In the genomic region with DNA sequence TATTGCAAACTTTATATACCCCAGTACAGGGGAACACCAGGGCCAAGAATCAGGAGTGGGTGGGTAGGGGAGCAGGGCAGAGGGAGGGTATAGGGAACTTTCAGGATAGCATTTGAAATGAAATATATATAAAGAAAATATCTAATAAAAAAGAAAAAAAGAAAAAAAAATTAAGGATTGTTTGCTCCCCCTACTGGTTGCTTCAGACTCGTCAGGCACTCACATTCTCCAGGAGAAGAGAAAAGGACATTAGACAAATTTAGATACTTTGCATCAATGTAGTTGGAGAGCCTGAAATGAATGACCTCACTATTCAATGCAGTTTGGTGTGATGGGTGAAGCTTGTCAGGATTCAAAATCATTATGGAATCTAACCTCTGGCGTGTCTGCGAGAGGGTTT, we compare ENCODE assay signal across 22 mouse cellular contexts.
A peak's percentile ranks its signal among the peaks of the same experiment; 100 is the strongest.
DNase-seq lines count a peak whose midpoint lies in the region; ATAC-seq and TF ChIP-seq lines count a peak whose summit lies in the region.
"Had no signal": no experiment of that assay in that cellular context is flagged by ENCODE, and none has a peak within 500 bp of the region (broad histone marks: within the 10 kb centered on the region; RNA-seq: fewer than 3 reads in every experiment).

No protein-coding gene starts in this region.

- H3K79me2 ChIP-seq in heart, adult 2 months (replicated peaks; ENCODE audit: control insufficient read depth, insufficient read depth, low read length): no peaks in the 10 kb centered on the region

- H3K4me3 ChIP-seq in heart, adult 2 months: no peak overlapping the region
- no peak overlapping the region for H3K4me3 ChIP-seq in layer of hippocampus, adult 2 months
- H3K4me3 ChIP-seq in midbrain, postnatal 0 days (ENCODE audit: low read depth, low read length): no peak overlapping the region
- no peak overlapping the region for H3K4me3 ChIP-seq in midbrain, embryonic 11.5 days (ENCODE audit: low read depth, low read length)
- H3K4me3 ChIP-seq: embryonic facial prominence, embryonic 15.5 days; erythroblast, embryonic 14.5 days; forebrain, embryonic 10.5 days; forebrain, embryonic 15.5 days; heart, embryonic 10.5 days; hindbrain, embryonic 13.5 days had no signal

- no peak overlapping the region for H3K27ac ChIP-seq in heart, adult 2 months
- H3K27ac ChIP-seq in layer of hippocampus, adult 2 months: no peak overlapping the region
- no peak overlapping the region for H3K27ac ChIP-seq in midbrain, postnatal 0 days (ENCODE audit: low read depth, low read length)
- no peak overlapping the region for H3K27ac ChIP-seq in midbrain, embryonic 11.5 days (ENCODE audit: low read depth, low read length)
- H3K27ac ChIP-seq: embryonic facial prominence, embryonic 15.5 days; forebrain, embryonic 10.5 days; forebrain, embryonic 15.5 days; heart, embryonic 10.5 days; hindbrain, embryonic 13.5 days had no signal

- TF ChIP-seq EP300 in heart, adult 2 months (IDR thresholded peaks at IDR 0.05; ENCODE audit: insufficient read depth, low read depth, low read length): no peak

- H3K4me1 ChIP-seq in heart, adult 2 months (ENCODE audit: control insufficient read depth, insufficient read depth, low read length): no peaks in the 10 kb centered on the region
- no peaks in the 10 kb centered on the region for H3K4me1 ChIP-seq in midbrain, postnatal 0 days (ENCODE audit: insufficient read depth, low read length)
- no peaks in the 10 kb centered on the region for H3K4me1 ChIP-seq in midbrain, embryonic 11.5 days (ENCODE audit: control insufficient read depth, insufficient read depth, low read length)
- H3K4me1 ChIP-seq: embryonic facial prominence, embryonic 15.5 days; forebrain, embryonic 15.5 days; heart, embryonic 10.5 days; hindbrain, embryonic 13.5 days had no signal

- H3K27me3 ChIP-seq in heart, adult 2 months (ENCODE audit: control insufficient read depth, insufficient read depth, low read length): no peaks in the 10 kb centered on the region
- H3K27me3 ChIP-seq in midbrain, postnatal 0 days (ENCODE audit: insufficient read depth, low read length): no peaks in the 10 kb centered on the region
- no peaks in the 10 kb centered on the region for H3K27me3 ChIP-seq in midbrain, embryonic 11.5 days (ENCODE audit: control insufficient read depth, insufficient read depth, low read length)
- H3K27me3 ChIP-seq: embryonic facial prominence, embryonic 15.5 days; forebrain, embryonic 15.5 days; hindbrain, embryonic 13.5 days had no signal

- no peaks in the 10 kb centered on the region for H3K9me3 ChIP-seq in midbrain, postnatal 0 days (ENCODE audit: low read length)
- no peaks in the 10 kb centered on the region for H3K9me3 ChIP-seq in midbrain, embryonic 11.5 days (ENCODE audit: control insufficient read depth, low read length)
- H3K9me3 ChIP-seq: embryonic facial prominence, embryonic 15.5 days; forebrain, embryonic 10.5 days; forebrain, embryonic 15.5 days; G1E; heart, embryonic 10.5 days; hindbrain, embryonic 13.5 days had no signal

- no peak overlapping the region for H3K4me2 ChIP-seq in midbrain, postnatal 0 days (ENCODE audit: low read depth, low read length, poor library complexity, severe bottlenecking)
- no peak overlapping the region for H3K4me2 ChIP-seq in midbrain, embryonic 11.5 days
- H3K4me2 ChIP-seq: embryonic facial prominence, embryonic 15.5 days; forebrain, embryonic 15.5 days; hindbrain, embryonic 13.5 days had no signal

- peak; percentile 27 for TF ChIP-seq CTCF in heart, adult 2 months (IDR thresholded peaks at IDR 0.05)
- TF ChIP-seq CTCF in layer of hippocampus, adult 2 months (conservative IDR thresholded peaks at IDR 0.05): peak; percentile 71
- TF ChIP-seq CTCF in midbrain, postnatal 0 days (IDR thresholded peaks at IDR 0.05): peak; percentile 33

- ATAC-seq in midbrain, postnatal 0 days (ENCODE audit: low FRiP score): no peak
- no peak for ATAC-seq in midbrain, embryonic 11.5 days (ENCODE audit: low FRiP score)
- ATAC-seq: forebrain, embryonic 15.5 days had no signal

- intact Hi-C loops in heart, adult 2 months (cut with DNase I): no loop called here

- no peak overlapping the region for H3K9ac ChIP-seq in heart, adult 2 months (ENCODE audit: low read depth, low read length)
- H3K9ac ChIP-seq in midbrain, postnatal 0 days (replicated peaks; ENCODE audit: low read length, poor library complexity, severe bottlenecking): no peak overlapping the region
- H3K9ac ChIP-seq in midbrain, embryonic 11.5 days (ENCODE audit: low read length): no peak overlapping the region
- H3K9ac ChIP-seq: embryonic facial prominence, embryonic 15.5 days; forebrain, embryonic 15.5 days; hindbrain, embryonic 13.5 days had no signal

- DNase-seq in heart, adult 2 months: no peak
- no peak for DNase-seq in heart, adult 8-10 months (ENCODE audit: low spot score)
- no peak for DNase-seq in layer of hippocampus, adult 2 months (ENCODE audit: low spot score in 2 of 2)
- no peak for DNase-seq in layer of hippocampus, postnatal 10 days (ENCODE audit: low spot score in 2 of 2)
- DNase-seq in midbrain, postnatal 0 days (ENCODE audit: low spot score): no peak
- DNase-seq in midbrain, embryonic 11.5 days (ENCODE audit: low spot score, missing footprints): no peak
- no peak for DNase-seq in lung, postnatal 25 days (ENCODE audit: low spot score)
- DNase-seq: adrenal gland, postnatal 10 days; cerebellum, adult 11 months; cerebellum, adult 8-10 months; cerebellum, postnatal 14 days; embryo, embryonic 11 days; gastrocnemius, postnatal 25 days; heart, postnatal 10 days; heart, postnatal 4 days had no signal

- TF ChIP-seq POLR2A in heart, adult 2 months (IDR thresholded peaks at IDR 0.05; ENCODE audit: insufficient read depth, low read depth, low read length): no peak

- H3K36me3 ChIP-seq in heart, adult 2 months (ENCODE audit: control insufficient read depth, insufficient read depth, low read length): no peaks in the 10 kb centered on the region
- no peaks in the 10 kb centered on the region for H3K36me3 ChIP-seq in midbrain, postnatal 0 days (ENCODE audit: insufficient read depth, low read length)
- H3K36me3 ChIP-seq in midbrain, embryonic 11.5 days (ENCODE audit: control insufficient read depth, insufficient read depth, low read length): no peaks in the 10 kb centered on the region
- H3K36me3 ChIP-seq: embryonic facial prominence, embryonic 15.5 days; forebrain, embryonic 10.5 days; forebrain, embryonic 15.5 days; G1E; heart, embryonic 10.5 days; hindbrain, embryonic 13.5 days had no signal

- 66% methylated on average over 3 of the region's 3 CpGs for WGBS in heart, adult 2 months
- whole genome bisulfite sequencing in midbrain, postnatal 0 days: 81% methylated on average over 3 of the region's 3 CpGs
- 74% methylated on average over 3 of the region's 3 CpGs for WGBS in midbrain, embryonic 11.5 days
